Mouse (Mus musculus): ENCODE measurements around the gene Olfr1016.

The Olfr1016 gene

GRCm38 (mm10) chr2:85802444-85802843 lies at the start of gene Olfr1016:
Gene Olfr1016, minus strand, starts transcription at chr2:85802544.
- DNase-seq (ENCODE audit: low spot score) = no peak

- DNase-seq (ENCODE audit: low spot score) = no peak
Measured at GRCm38 (mm10) chr2:85846730-85847129, 44.4 kb upstream of the Olfr1016 start, which contains the start of gene Olfr1020. Gene Olfr1020, plus strand, starts transcription at chr2:85847030.

GRCm38 (mm10) chr2:85845383-85845782 lies 43.0 kb upstream of the Olfr1016 start, which contains the start of gene Olfr1019:
Gene Olfr1019, minus strand, starts transcription at chr2:85845483.
- no peak for DNase-seq (ENCODE audit: low spot score)

- no peak for DNase-seq (ENCODE audit: low spot score)
Measured at GRCm38 (mm10) chr2:85818179-85818578, 15.8 kb upstream of the Olfr1016 start, which contains the start of gene Olfr1018. Gene Olfr1018, plus strand, starts transcription at chr2:85818479.

GRCm38 (mm10) chr2:85804501-85804900 lies 2.2 kb upstream of the Olfr1016 start:
- DNase-seq (ENCODE audit: low spot score) = no peak

- no peak for DNase-seq (ENCODE audit: low spot score)
Measured at GRCm38 (mm10) chr2:85792331-85792730, 10.0 kb downstream of the Olfr1016 start.

- no peak for DNase-seq (ENCODE audit: low spot score)
Measured at GRCm38 (mm10) chr2:85781717-85782116, 20.6 kb downstream of the Olfr1016 start, which contains the start of gene Olfr1015. Gene Olfr1015, plus strand, starts transcription at chr2:85782017.

- DNase-seq (ENCODE audit: low spot score) = no peak
Measured at GRCm38 (mm10) chr2:85772413-85772812, 29.9 kb downstream of the Olfr1016 start, which contains the start of gene Olfr1014. Gene Olfr1014, plus strand, starts transcription at chr2:85772713.

- DNase-seq (ENCODE audit: low spot score) = no peak
Measured at GRCm38 (mm10) chr2:85766798-85767197, 35.5 kb downstream of the Olfr1016 start, which contains the start of gene Olfr1013. Gene Olfr1013, plus strand, starts transcription at chr2:85767098.

GRCm38 (mm10) chr2:85762666-85763065 lies 39.7 kb downstream of the Olfr1016 start, which contains the start of gene Olfr1012:
Gene Olfr1012, minus strand, starts transcription at chr2:85762766.
- no peak for DNase-seq (ENCODE audit: low spot score)

- no peak for DNase-seq (ENCODE audit: low spot score)
Measured at GRCm38 (mm10) chr2:85753822-85754221, 48.5 kb downstream of the Olfr1016 start.
